Mouse (Mus musculus) CH12.LX (cell line): ENCODE data around the gene St8sia1. TPM values are rescaled to one million over a fixed set of nuclear protein-coding genes. Genes with fewer than 3 reads are reported as not detected.

Experiments
- DNase-seq: peaks from one replicate; pipeline ENCODE4 v3.0.0-alpha.2; 2013; ENCODE audit errors: extremely low read depth
- H3K27ac ChIP-seq: 2 replicates; pipeline ENCODE4 v1.5.1; 2012; ENCODE audit warnings: low read depth, mild to moderate bottlenecking, control low read depth, moderate library complexity; ENCODE audit not compliant: insufficient read depth
- H3K27me3 ChIP-seq: replicated peaks from 2 replicates; pipeline ENCODE3; 2012; ENCODE audit warnings: inconsistent platforms
- H3K36me3 ChIP-seq, 2 experiments: replicated peaks in 1 of 2; 2 replicates each; pipeline versions ENCODE3 to v1.6.1; 2012; ENCODE audit warnings: inconsistent platforms in 1 of 2, low read length in 1 of 2, mild to moderate bottlenecking in 1 of 2, mixed read lengths in 1 of 2, moderate library complexity in 1 of 2; ENCODE audit not compliant: control insufficient read depth in 1 of 2, insufficient read depth in 1 of 2
- H3K4me1 ChIP-seq, 2 experiments: 2 replicates each; pipeline ENCODE4 v1.6.1; 2012; ENCODE audit warnings: inconsistent platforms in 1 of 2, moderate library complexity in 1 of 2; ENCODE audit not compliant: insufficient read depth in 2 of 2, control insufficient read depth in 1 of 2
- H3K4me2 ChIP-seq: 2 replicates; pipeline ENCODE4 v1.6.1; 2012; ENCODE audit warnings: low read depth, mild to moderate bottlenecking, control low read depth; ENCODE audit not compliant: poor library complexity, insufficient read depth, severe bottlenecking
- H3K4me3 ChIP-seq, 3 experiments: fragments of 150-350 bp in 1 of 3; sonication (generic) in 1 of 3; replicated peaks in 1 of 3; 2 replicates each; pipeline versions ENCODE3 to v1.5.1; 2011 to 2012; ENCODE audit warnings: low read depth in 2 of 3, low read length in 2 of 3, mild to moderate bottlenecking in 2 of 3, moderate library complexity in 2 of 3, control low read depth in 1 of 3, improper control_type of control experiment in 1 of 3, inconsistent platforms in 1 of 3, mixed read lengths in 1 of 3; ENCODE audit not compliant: poor library complexity in 1 of 3
- H3K79me2 ChIP-seq: replicated peaks from 2 replicates; pipeline ENCODE4 v1.6.1; 2012; ENCODE audit warnings: mild to moderate bottlenecking, moderate library complexity; ENCODE audit not compliant: control insufficient read depth, poor library complexity, insufficient read depth, severe bottlenecking; ENCODE audit errors: extremely low read depth
- H3K9ac ChIP-seq: 2 replicates; pipeline ENCODE4 v1.6.1; 2012; ENCODE audit warnings: low read depth, mild to moderate bottlenecking, control low read depth, moderate library complexity; ENCODE audit not compliant: insufficient read depth
- H3K9me3 ChIP-seq: replicated peaks from 2 replicates; pipeline ENCODE3; 2012; ENCODE audit warnings: low read length, inconsistent platforms, mixed read lengths
- CHD1 ChIP-seq: IDR thresholded peaks from 2 replicates; pipeline ENCODE4 v1.6.1; 2012; ENCODE audit warnings: low read depth, low read length, improper control_type of control experiment, inconsistent platforms
- CTCF ChIP-seq, 2 experiments: IDR thresholded peaks in 1 of 2; conservative IDR thresholded peaks in 1 of 2; 2 replicates each; pipeline ENCODE4 v1.5.1; 2011 to 2012; ENCODE audit warnings: low read depth in 2 of 2, low read length in 2 of 2, improper control_type of control experiment in 1 of 2, inconsistent platforms in 1 of 2, mild to moderate bottlenecking in 1 of 2, moderate library complexity in 1 of 2
- ELF1 ChIP-seq: IDR thresholded peaks from 2 replicates; pipeline ENCODE4 v1.6.1; 2014; ENCODE audit warnings: low read depth, mild to moderate bottlenecking, inconsistent platforms, low read length, improper control_type of control experiment
- IRF4 ChIP-seq: IDR thresholded peaks from 2 replicates; pipeline ENCODE4 v1.6.1; 2014; ENCODE audit warnings: low read depth, mild to moderate bottlenecking, inconsistent platforms, low read length, improper control_type of control experiment
- JUND ChIP-seq: conservative IDR thresholded peaks from 2 replicates; pipeline ENCODE4 v1.6.1; 2011; ENCODE audit warnings: low read depth, low read length, improper control_type of control experiment
- KAT2A ChIP-seq: IDR thresholded peaks from 2 replicates; pipeline ENCODE4 v1.6.1; 2012; ENCODE audit warnings: low read length, improper control_type of control experiment, inconsistent platforms; ENCODE audit not compliant: insufficient replicate concordance
- MAFK ChIP-seq: IDR thresholded peaks from 2 replicates; pipeline ENCODE4 v1.6.1; 2011; ENCODE audit warnings: low read length, improper control_type of control experiment; ENCODE audit not compliant: insufficient replicate concordance
- MAZ ChIP-seq: IDR thresholded peaks from 2 replicates; pipeline ENCODE4 v1.6.1; 2012; ENCODE audit warnings: low read depth, mild to moderate bottlenecking, inconsistent platforms, low read length, improper control_type of control experiment, moderate library complexity
- MEF2A ChIP-seq: IDR thresholded peaks from 2 replicates; pipeline ENCODE4 v1.6.1; 2014; ENCODE audit warnings: low read depth, mild to moderate bottlenecking, inconsistent platforms, low read length, improper control_type of control experiment, borderline replicate concordance
- MXI1 ChIP-seq: IDR thresholded peaks from 2 replicates; pipeline ENCODE4 v1.6.1; 2011; ENCODE audit warnings: mild to moderate bottlenecking, low read depth, low read length, improper control_type of control experiment
- MYC ChIP-seq: IDR thresholded peaks from 2 replicates; pipeline ENCODE4 v1.6.1; 2011; ENCODE audit warnings: low read depth, mild to moderate bottlenecking, improper control_type of control experiment, low read length
- POLR2A ChIP-seq: IDR thresholded peaks from 2 replicates; pipeline ENCODE4 v1.6.1; 2011; ENCODE audit warnings: low read depth, mild to moderate bottlenecking, improper control_type of control experiment, low read length
- RCOR1 ChIP-seq: conservative IDR thresholded peaks from 2 replicates; pipeline ENCODE4 v1.6.1; 2012; ENCODE audit warnings: low read depth, mild to moderate bottlenecking, inconsistent platforms, low read length, improper control_type of control experiment
- SIN3A ChIP-seq: IDR thresholded peaks from 2 replicates; pipeline ENCODE4 v1.6.1; 2012; ENCODE audit warnings: low read length, improper control_type of control experiment, inconsistent platforms
- USF1 ChIP-seq: IDR thresholded peaks from 2 replicates; pipeline ENCODE4 v1.6.1; 2014; ENCODE audit warnings: low read depth, mild to moderate bottlenecking, inconsistent platforms, low read length, improper control_type of control experiment
- ZNF384 ChIP-seq: IDR thresholded peaks from 2 replicates; pipeline ENCODE4 v1.6.1; 2012; ENCODE audit warnings: low read depth, low read length, improper control_type of control experiment, inconsistent platforms
- dilution Hi-C: fragments of 300-500 bp; cut with MboI; formaldehyde crosslinking; loops from 2 replicates; pipeline ENCODE4 v1.14.3; 2020; ENCODE audit warnings: low sequenced_read_pairs; ENCODE audit not compliant: extremely low pct_unique_long_range_greater_than_20kb, extremely low pct_ligation_motif_present
- in situ Hi-C: fragments of 300-500 bp; cut with MboI; formaldehyde crosslinking; loops from 3 replicates; pipeline ENCODE4 v1.14.3; 2019; ENCODE audit warnings: low sequenced_read_pairs, low pct_ligation_motif_present, low pct_unique_long_range_greater_than_20kb, mixed read lengths
- polyA plus RNA-seq: library from polyadenylated mRNA; unstranded; fragments of >175 nt; gene quantifications from 2 replicates; pipeline ENCODE4 v1.2.1, GENCODE M21; 2012; ENCODE audit warnings: low read depth; ENCODE audit not compliant: insufficient read length
- total RNA-seq, 2 experiments: library from RNA; depleted of rRNA; stranded (reverse); fragments of 300-350 nt in 1 of 2; fragments of >200 nt in 1 of 2; gene quantifications; 2 replicates each; pipeline ENCODE4 v1.2.3; 2012 to 2014

Gene St8sia1
- total and polyA plus RNA-seq, 3 experiments: 0.13 to 0.51 (median 0.20) TPM

GRCm38 (mm10) chr6:142885364-142886154 lies 78.7 kb downstream of the St8sia1 start:
- Histone ChIP-seq H3K4me2 (no peak overlapping the region), H3K27ac (no peak overlapping the region), H3K79me2 (no peaks in the 10 kb centered on the region), H3K4me3 (no peak overlapping the region)
- TF ChIP-seq SIN3A (no peak), POLR2A (no peak), RCOR1 (no peak), IRF4 (no peak), USF1 (no peak), MAZ (no peak), ZNF384 (no peak), MYC (no peak), MEF2A (no peak), CHD1 (no peak), JUND (no peak), KAT2A (no peak), MAFK (no peak)
- TF ChIP-seq, all 38 proteins: peak for 0
- no peaks in the 10 kb centered on the region for H3K9me3 ChIP-seq
- no peaks in the 10 kb centered on the region for H3K27me3 ChIP-seq
- no peak overlapping the region for H3K9ac ChIP-seq
- peaks cover 10 to 42% of the 10 kb centered on the region in 2 experiments for H3K4me1 ChIP-seq
- no peak for DNase-seq
- dilution Hi-C loops: no loop called here
- no peaks in the 10 kb centered on the region for H3K36me3 ChIP-seq
- in situ Hi-C loops: no loop called here

DNA sequence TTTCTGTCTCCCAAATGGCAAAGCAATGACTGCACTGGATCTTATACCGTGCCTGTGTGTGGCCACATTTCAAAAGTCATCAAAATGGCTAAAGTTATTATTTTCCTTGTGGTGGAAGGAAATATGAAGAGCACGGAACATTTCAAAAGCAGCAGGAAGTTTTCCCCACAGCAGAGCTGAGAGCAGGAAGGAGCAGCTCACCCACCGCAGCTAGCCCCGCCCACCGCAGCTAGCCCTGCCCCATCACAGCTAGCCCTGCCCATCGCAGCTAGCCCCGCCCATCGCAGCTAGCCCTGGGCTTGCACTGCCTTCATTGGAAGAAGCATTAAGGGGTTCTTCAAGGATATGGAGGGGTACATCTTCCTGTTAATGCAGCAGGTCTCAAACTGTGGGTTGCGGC lies 80.1 kb downstream of the St8sia1 start:
- no peak for DNase-seq
- Histone ChIP-seq H3K79me2 (no peaks in the 10 kb centered on the region), H3K4me3 (no peak overlapping the region), H3K4me1 (peaks cover 10 to 52% of the 10 kb centered on the region in 2 experiments), H3K36me3 (no peaks in the 10 kb centered on the region), H3K27me3 (no peaks in the 10 kb centered on the region), H3K9ac (no peak overlapping the region), H3K4me2 (no peak overlapping the region), H3K9me3 (no peaks in the 10 kb centered on the region), H3K27ac (no peak overlapping the region)
- dilution Hi-C loops: no loop called here
- in situ Hi-C loops: no loop called here
- no peak for TF ChIP-seq CTCF (conservative IDR thresholded peaks at IDR 0.05 in 1 of 2, IDR thresholded peaks at IDR 0.05 in 1 of 2; ENCODE audit: low read depth in 2 of 2, low read length in 2 of 2)
- no peak for TF ChIP-seq MAZ
- no peak for TF ChIP-seq IRF4
- no peak for TF ChIP-seq MXI1
- TF ChIP-seq ELF1: no peak
